Mouse (Mus musculus) bone marrow, adult 2 months (tissue): Measurements from ENCODE around the gene Hrct1. TPM values are rescaled to one million over a fixed set of nuclear protein-coding genes. Genes with fewer than 3 reads are reported as not detected.

ENCODE experiments used
- H3K27ac ChIP-seq: fragments of 200-500 bp; 2 replicates; pipeline ENCODE4 v1.5.1; 2012; ENCODE audit warnings: low read depth, mild to moderate bottlenecking, control low read depth, inconsistent platforms, low read length; ENCODE audit not compliant: control insufficient read depth, poor library complexity, insufficient read depth
- H3K4me1 ChIP-seq: fragments of 200-500 bp; 2 replicates; pipeline ENCODE4 v1.6.1; 2011; ENCODE audit warnings: low read length; ENCODE audit not compliant: control insufficient read depth, insufficient read depth
- H3K4me3 ChIP-seq: fragments of 200-500 bp; replicated peaks from 2 replicates; pipeline ENCODE3; 2011; ENCODE audit warnings: mild to moderate bottlenecking, low read depth, low read length, control low read depth; ENCODE audit not compliant: control insufficient read depth
- CTCF ChIP-seq: fragments of 200-500 bp; IDR thresholded peaks from 2 replicates; pipeline ENCODE4 v1.5.1; 2011; ENCODE audit warnings: low read length, control low read depth; ENCODE audit not compliant: control insufficient read depth, insufficient read depth
- POLR2A ChIP-seq: fragments of 200-500 bp; IDR thresholded peaks from 2 replicates; pipeline ENCODE4 v1.6.1; 2011; ENCODE audit warnings: low read depth, mild to moderate bottlenecking, control low read depth, low read length, borderline replicate concordance; ENCODE audit not compliant: control insufficient read depth
- WGBS: fragments of 180-500 bp; shearing (Covaris S2); methylation state at CpG from one replicate; pipeline ENCODE4 v1.1.7; 2018; 5-methylcytosine and 5-hydroxymethylcytosine counted together
- polyA plus RNA-seq: library from polyadenylated mRNA; stranded (reverse); fragments of >200 nt; gene quantifications from 2 replicates; pipeline ENCODE4 v1.2.4, GENCODE M21; 2011; ENCODE audit warnings: low replicate concordance; ENCODE audit not compliant: missing spikeins, insufficient read depth, insufficient read length

Hrct1 gene
- polyA plus RNA-seq, 1 experiment: 6.3 TPM

DNA sequence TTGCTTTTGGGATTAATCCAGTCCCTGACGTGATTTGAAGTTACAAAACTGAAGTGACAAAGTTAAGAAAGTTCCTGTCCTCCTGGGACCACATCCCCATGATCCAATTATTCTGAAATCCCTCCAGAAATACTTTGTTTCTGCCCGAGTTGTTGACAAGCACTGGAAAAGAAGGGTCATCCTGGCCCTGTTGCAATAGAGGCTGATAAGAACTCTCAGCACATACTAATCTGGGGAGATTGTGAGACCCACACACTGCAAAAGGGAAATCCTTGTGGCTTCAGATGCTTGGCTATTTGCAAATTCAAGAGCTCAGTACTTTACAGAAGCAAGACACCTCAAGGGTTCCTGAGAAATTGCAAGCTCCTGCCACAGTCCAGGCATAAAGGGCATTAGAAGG is 45.3 kb downstream of the Hrct1 start:
- no peak for TF ChIP-seq POLR2A
- no peak for TF ChIP-seq CTCF
- 41% methylated on average over 2 of the region's 2 CpGs for WGBS
- Histone ChIP-seq H3K4me3 (no peak overlapping the region), H3K4me1 (no peaks in the 10 kb centered on the region), H3K27ac (no peak overlapping the region)

Other genes starting within 250 kb of the Hrct1 start
- 1.1 TPM in 1 of 2 replicates, not detected in the other for gene Sit1, start 243.5 kb upstream of the Hrct1 start, polyA plus RNA-seq
- gene Ccdc107, start 234.3 kb upstream of the Hrct1 start, polyA plus RNA-seq: 37.7 and 76.5 TPM in 2 replicates
- 88.6 and 105 TPM in 2 replicates for gene Arhgef39, start 227.5 kb upstream of the Hrct1 start, polyA plus RNA-seq
- gene Car9, start 220.2 kb upstream of the Hrct1 start, polyA plus RNA-seq: 1.5 TPM in 1 of 2 replicates, not detected in the other
- 60.9 and 83.6 TPM in 2 replicates for gene Tpm2, start 203.4 kb upstream of the Hrct1 start, polyA plus RNA-seq
- gene Creb3, start 164.9 kb upstream of the Hrct1 start, polyA plus RNA-seq: 10.5 and 20.9 TPM in 2 replicates
- gene Tln1, start 164.5 kb upstream of the Hrct1 start, polyA plus RNA-seq: 394 and 621 TPM in 2 replicates
- 20.1 and 43.5 TPM in 2 replicates for gene Rgp1, start 148.5 kb upstream of the Hrct1 start, polyA plus RNA-seq
- gene Gba2, start 148.3 kb upstream of the Hrct1 start, polyA plus RNA-seq: 16.5 and 29.8 TPM in 2 replicates
- gene Msmp, start 142.7 kb upstream of the Hrct1 start, polyA plus RNA-seq: not detected in 2 replicates
- gene Npr2, start 95.3 kb upstream of the Hrct1 start, polyA plus RNA-seq: 2.0 and 3.7 TPM in 2 replicates
- 3.0 TPM in 1 of 2 replicates, not detected in the other for gene Spag8, start 73.6 kb upstream of the Hrct1 start, polyA plus RNA-seq
- gene Hint2, start 70.7 kb upstream of the Hrct1 start, polyA plus RNA-seq: 40.6 and 53.3 TPM in 2 replicates
- gene Tmem8b, start 58.2 kb upstream of the Hrct1 start, polyA plus RNA-seq: 1.7 and 1.8 TPM in 2 replicates
- not detected in 2 replicates for gene Fam221b, start 58.0 kb upstream of the Hrct1 start, polyA plus RNA-seq
- gene Olfr70, start 26.4 kb upstream of the Hrct1 start, polyA plus RNA-seq: not detected in 2 replicates
- not detected in 2 replicates for gene Olfr71, start 16.9 kb upstream of the Hrct1 start, polyA plus RNA-seq
- gene Spaar, start 2.8 kb downstream of the Hrct1 start, polyA plus RNA-seq: 0.63 and 0.80 TPM in 2 replicates
- gene Olfr159, start 43.8 kb downstream of the Hrct1 start, polyA plus RNA-seq: not detected in 2 replicates
- not detected in 2 replicates for gene Olfr156, start 96.7 kb downstream of the Hrct1 start, polyA plus RNA-seq
- gene Olfr157, start 113.0 kb downstream of the Hrct1 start, polyA plus RNA-seq: 0.68 and 0.82 TPM in 2 replicates
- gene Olfr155, start 124.4 kb downstream of the Hrct1 start, polyA plus RNA-seq: not detected in 2 replicates
- gene Reck, start 148.3 kb downstream of the Hrct1 start, polyA plus RNA-seq: 1.1 and 2.9 TPM in 2 replicates
- 20.8 and 49.7 TPM in 2 replicates for gene Glipr2, start 230.2 kb downstream of the Hrct1 start, polyA plus RNA-seq